Mouse (Mus musculus) hindbrain, embryonic 12.5 days (tissue): ENCODE results near the gene Shkbp1. TPM values are rescaled to one million over a fixed set of nuclear protein-coding genes. Genes with fewer than 3 reads are reported as not detected.
A peak's percentile ranks its signal among the peaks of the same experiment; 100 is the strongest.

Source experiments
- ATAC-seq: fragments of 200-750 bp; cut with Nextera tagmentation; 2 replicates; pipeline ENCODE4 v1.8.0; 2017; ENCODE audit warnings: moderate TSS enrichment; ENCODE audit not compliant: low FRiP score
- H3K27ac ChIP-seq: fragments of 300-500 bp; sonication (generic); 2 replicates; pipeline ENCODE4 v1.5.1; 2016; ENCODE audit warnings: mild to moderate bottlenecking
- H3K27me3 ChIP-seq: fragments of 300-500 bp; sonication (generic); 2 replicates; pipeline ENCODE4 v1.6.1; 2016; ENCODE audit warnings: mild to moderate bottlenecking
- H3K36me3 ChIP-seq: fragments of 300-500 bp; sonication (generic); 2 replicates; pipeline ENCODE4 v1.6.1; 2016; ENCODE audit warnings: mild to moderate bottlenecking
- H3K4me1 ChIP-seq: fragments of 300-500 bp; sonication (generic); 2 replicates; pipeline ENCODE4 v1.6.1; 2016
- H3K4me2 ChIP-seq: fragments of 300-500 bp; sonication (generic); replicated peaks from 2 replicates; pipeline ENCODE4 v1.6.1; 2016; ENCODE audit warnings: mild to moderate bottlenecking
- H3K4me3 ChIP-seq: fragments of 300-500 bp; sonication (generic); 2 replicates; pipeline ENCODE4 v1.5.1; 2016; ENCODE audit warnings: mild to moderate bottlenecking
- H3K9ac ChIP-seq: fragments of 300-500 bp; sonication (generic); 2 replicates; pipeline ENCODE4 v1.6.1; 2016; ENCODE audit warnings: mild to moderate bottlenecking, moderate library complexity
- H3K9me3 ChIP-seq: fragments of 300-500 bp; sonication (generic); replicated peaks from 2 replicates; pipeline ENCODE4 v1.6.1; 2016; ENCODE audit warnings: mild to moderate bottlenecking
- WGBS: fragments of 180-500 bp; shearing (Covaris S2); methylation state at CpG from one replicate; pipeline ENCODE4 v1.1.7; 2016; 5-methylcytosine and 5-hydroxymethylcytosine counted together
- polyA plus RNA-seq: library from polyadenylated mRNA; unstranded; fragments of >200 nt; fragmentation: Nextera tagmentation; extraction: Ambion mirVana; gene quantifications from 2 replicates; pipeline ENCODE4 v1.2.1, GENCODE M21; 2016

The Shkbp1 gene
- polyA plus RNA-seq: 72.4 and 76.2 TPM in 2 replicates

DNA sequence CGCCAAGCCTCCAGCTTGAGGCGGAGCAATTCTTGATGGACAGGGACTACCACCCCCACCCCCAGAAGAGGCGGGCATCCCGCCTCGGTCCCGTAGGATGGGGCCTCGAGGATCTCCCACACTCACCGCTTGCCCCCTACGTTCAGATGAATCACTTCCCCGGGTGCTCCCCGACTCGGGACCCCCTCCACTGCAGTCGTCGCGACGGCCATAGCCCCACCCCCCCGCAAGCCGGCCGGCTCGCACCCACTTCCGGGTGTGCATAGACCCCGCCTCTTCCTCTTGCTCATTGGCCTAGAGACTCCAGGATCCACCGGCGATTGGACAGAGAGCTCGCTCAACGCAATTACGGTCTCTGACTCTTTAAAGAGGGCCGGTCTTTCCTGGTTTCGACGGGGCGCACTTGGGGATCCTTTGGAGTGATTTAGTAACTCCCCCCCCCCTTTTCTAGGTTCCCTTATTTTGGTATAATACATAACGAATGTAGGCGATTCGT is at the start of gene Shkbp1:
TSS of gene Shkbp1 (minus strand) at position 275 of the 496 bp plus-strand sequence.
- ATAC-seq: peak; percentile 95
- under 1% methylated on average over 34 of the region's 34 CpGs for WGBS
- H3K4me1 ChIP-seq: peaks cover 15% of the 10 kb centered on the region
- H3K9me3 ChIP-seq: no peaks in the 10 kb centered on the region; the same call in 1 of the 2 replicates
- H3K36me3 ChIP-seq: peaks cover 23% of the 10 kb centered on the region
- peak within 1 kb of the TSS; percentile 68 for H3K9ac ChIP-seq
- peak within 1 kb of the TSS; percentile 36; the same call in 1 of the 2 replicates for H3K27ac ChIP-seq
- peaks cover 27% of the 10 kb centered on the region for H3K27me3 ChIP-seq
- peak within 1 kb of the TSS; percentile 69 for H3K4me3 ChIP-seq
- peak within 1 kb of the TSS; percentile 68 for H3K4me2 ChIP-seq

DNA sequence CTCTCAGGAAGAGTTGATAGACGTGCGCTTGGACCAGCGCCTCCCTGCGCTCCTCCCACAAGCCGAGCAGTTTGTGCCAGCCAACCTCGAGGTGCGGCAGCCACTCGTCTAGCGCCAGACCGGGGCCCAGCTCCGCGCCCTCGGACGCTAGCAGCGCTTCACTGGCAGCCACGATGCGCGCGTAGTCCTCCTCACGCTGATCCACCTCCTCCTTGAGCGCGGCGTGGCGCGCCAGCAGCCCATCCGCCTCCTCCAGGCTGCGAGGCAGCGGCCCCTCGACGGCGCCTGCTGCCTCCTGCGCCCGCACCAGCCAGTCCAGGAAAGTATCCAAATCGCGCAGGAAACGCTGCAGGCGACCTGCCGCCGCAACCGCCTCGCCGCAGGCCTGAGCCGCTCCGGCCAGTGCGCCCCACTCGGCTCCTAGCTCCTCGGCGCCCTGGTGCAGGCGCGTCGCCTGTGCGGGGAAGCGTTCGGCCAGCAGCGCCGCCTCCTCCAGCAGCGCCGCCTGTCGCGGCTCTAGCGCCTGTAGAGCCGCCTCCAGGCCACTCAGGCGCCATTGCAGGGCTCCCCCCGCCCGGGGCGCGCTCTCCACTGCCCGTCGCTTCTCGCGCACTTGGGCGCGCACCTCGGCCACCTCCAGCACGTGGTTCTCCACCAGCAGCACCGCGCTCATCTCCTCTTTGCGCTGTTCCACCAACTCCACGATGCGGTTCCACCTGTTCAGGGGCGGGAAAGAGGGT is 48.6 kb upstream of the Shkbp1 start:
- peak overlapping the region; percentile 20 for H3K4me3 ChIP-seq
- no peak overlapping the region for H3K27ac ChIP-seq
- peaks cover 6% of the 10 kb centered on the region; the same call in 1 of the 2 replicates for H3K9me3 ChIP-seq
- H3K27me3 ChIP-seq: peaks cover 97% of the 10 kb centered on the region
- 7% methylated on average over 81 of the region's 81 CpGs for WGBS
- ATAC-seq: no peak
- peak overlapping the region; percentile 32; the same call in 1 of the 2 replicates for H3K4me2 ChIP-seq
- no peak overlapping the region for H3K9ac ChIP-seq
- H3K36me3 ChIP-seq: no peaks in the 10 kb centered on the region
- H3K4me1 ChIP-seq: peaks cover 18% of the 10 kb centered on the region

DNA sequence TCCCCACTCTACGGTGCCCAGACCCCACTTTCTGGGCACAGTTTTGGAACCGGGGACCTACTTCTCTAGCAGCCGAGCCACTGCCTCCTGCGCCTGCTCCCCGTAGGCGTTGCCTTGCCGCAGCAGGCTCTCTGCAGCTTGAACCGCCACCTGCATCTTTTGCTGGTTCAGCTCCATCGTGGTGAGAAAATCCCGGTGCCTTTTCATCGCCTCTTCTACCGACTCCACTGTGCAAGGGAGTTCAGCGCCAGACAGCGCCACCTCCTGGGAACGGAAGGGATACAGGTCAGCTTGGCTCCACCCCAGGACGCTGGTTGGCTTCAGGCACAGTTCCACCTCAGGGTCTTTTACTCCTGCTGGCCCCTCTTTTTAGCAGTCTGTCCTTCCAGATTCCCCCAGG is 46.9 kb upstream of the Shkbp1 start:
- peaks cover 95% of the 10 kb centered on the region for H3K27me3 ChIP-seq
- H3K9me3 ChIP-seq: peaks cover 6% of the 10 kb centered on the region; the same call in 1 of the 2 replicates
- no peak overlapping the region for H3K4me3 ChIP-seq
- H3K9ac ChIP-seq: no peak overlapping the region
- H3K27ac ChIP-seq: no peak overlapping the region
- H3K36me3 ChIP-seq: no peaks in the 10 kb centered on the region
- peaks cover 5% of the 10 kb centered on the region for H3K4me1 ChIP-seq
- no peak for ATAC-seq
- 9% methylated on average over 16 of the region's 16 CpGs for WGBS
- H3K4me2 ChIP-seq: no peak overlapping the region

DNA sequence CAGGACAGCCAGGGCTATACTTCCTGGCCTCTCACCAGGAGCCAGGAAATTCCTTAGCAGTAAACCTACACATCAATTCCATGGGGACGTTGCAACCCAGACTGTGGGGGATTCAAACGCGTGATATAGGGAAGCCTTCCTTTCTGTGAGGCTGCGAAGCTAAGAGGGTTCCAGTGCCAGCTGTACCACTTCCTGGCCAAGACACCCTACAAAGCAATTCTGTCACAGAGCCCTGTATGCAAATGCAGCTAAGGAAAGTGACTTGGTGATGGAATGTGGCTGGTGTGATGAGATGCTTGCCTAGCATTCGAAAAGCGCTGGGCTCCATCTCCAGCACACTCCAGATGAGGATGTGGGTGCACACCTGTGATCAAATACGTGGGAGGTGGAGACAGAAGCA is 44.7 kb upstream of the Shkbp1 start:
- Histone ChIP-seq H3K27me3 (peaks cover 93% of the 10 kb centered on the region), H3K4me1 (peaks cover 13% of the 10 kb centered on the region), H3K27ac (no peak overlapping the region), H3K4me3 (no peak overlapping the region), H3K9me3 (peaks cover 6% of the 10 kb centered on the region; the same call in 1 of the 2 replicates), H3K36me3 (no peaks in the 10 kb centered on the region), H3K9ac (no peak overlapping the region), H3K4me2 (no peak overlapping the region)
- no peak for ATAC-seq
- 75% methylated on average over 7 of the region's 7 CpGs for WGBS

DNA sequence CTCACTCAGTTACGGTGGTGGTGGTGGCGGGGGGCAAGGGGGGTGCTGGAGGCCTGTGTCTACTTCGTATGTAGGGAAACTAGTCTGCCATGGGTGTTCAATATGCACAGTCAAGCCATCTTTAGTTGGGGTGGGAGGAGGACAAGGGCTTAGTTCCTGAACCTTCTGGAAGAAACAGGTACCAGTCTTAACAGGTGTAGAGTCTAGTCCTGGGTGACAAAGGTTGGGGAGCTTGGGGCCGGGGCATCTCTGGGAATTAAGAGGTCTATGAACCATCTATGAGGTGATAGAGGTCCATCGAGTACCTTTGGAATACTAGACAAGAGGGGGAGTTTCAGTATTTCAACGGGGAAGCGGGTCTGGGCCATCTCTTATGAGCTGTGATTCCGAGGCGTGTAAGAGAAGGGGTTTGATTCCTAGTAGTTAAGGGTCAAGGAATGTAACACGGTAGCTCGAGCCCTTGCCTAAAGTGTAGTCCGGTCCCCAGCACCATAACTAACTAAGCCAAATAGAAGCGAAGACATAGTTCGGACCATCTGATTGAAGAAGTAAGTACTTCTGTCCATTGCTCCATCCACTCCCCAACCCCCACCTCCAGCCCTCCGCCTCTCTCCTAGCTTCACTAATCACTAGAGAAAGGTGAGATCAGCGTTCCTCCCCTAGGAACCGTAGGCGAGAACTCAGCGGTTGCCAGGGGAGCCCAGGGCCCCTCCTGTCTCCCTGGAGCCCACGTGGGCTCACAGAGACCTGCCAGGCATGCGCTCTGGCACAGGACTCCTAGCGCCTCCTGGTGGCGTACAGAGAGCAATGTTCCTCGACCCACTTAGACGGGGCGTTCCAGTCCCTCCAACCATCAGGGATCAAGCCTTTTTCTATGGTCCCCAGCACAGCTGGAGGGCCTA is 41.5 kb upstream of the Shkbp1 start:
- Histone ChIP-seq H3K9ac (no peak overlapping the region), H3K27ac (no peak overlapping the region), H3K27me3 (peaks cover 91% of the 10 kb centered on the region), H3K9me3 (no peaks in the 10 kb centered on the region), H3K4me3 (no peak overlapping the region), H3K36me3 (no peaks in the 10 kb centered on the region), H3K4me1 (peaks cover 8% of the 10 kb centered on the region), H3K4me2 (peak overlapping the region; percentile 89; the same call in 1 of the 2 replicates)
- WGBS: 21% methylated on average over 26 of the region's 26 CpGs
- ATAC-seq: no peak

DNA sequence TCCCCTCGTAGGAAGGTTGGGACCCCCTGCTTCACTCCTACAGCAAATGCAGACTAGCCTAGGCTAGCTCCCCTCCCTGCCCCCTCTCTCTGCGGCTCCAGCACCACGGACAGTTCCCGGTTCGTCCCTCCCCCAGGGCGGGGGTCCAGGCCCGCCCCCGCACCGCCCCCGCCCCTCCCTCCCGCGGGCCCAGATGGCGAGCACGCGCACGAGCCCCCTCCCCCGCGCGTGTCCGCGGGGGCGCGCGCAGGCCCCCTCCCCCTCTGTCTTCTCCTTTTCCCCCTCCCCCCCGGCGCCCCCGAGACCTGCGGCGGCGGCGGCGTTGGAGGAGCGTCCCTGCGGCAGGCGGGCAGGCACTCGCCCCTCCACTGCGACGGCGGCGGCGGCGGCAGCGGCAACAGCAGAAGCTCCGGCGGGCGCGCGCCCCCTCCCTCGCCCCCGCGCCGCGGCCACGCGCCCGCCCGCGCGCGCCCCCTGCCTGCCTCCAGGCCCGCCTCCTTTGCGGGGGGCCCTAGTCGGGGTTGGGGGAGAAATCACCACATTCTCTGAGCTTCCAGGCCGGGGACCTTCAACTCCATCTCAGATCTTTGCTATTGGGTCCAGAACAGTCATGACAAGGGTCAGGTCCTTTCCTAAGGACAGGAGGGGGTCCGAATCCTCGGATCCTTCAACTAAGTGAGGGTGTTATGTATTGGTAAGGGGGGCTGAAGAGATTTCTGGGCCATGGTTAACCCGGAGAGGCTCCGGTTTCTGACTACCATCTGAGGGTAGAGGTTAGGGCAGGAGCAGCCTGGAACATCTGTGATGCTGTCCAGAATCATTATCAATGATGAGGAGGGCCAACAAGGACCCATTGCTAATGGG is 40.6 kb upstream of the Shkbp1 start:
- 5% methylated on average over 39 of the region's 68 CpGs for WGBS
- H3K4me1 ChIP-seq: peaks cover 8% of the 10 kb centered on the region
- H3K4me3 ChIP-seq: peak overlapping the region; percentile 54
- peak overlapping the region; percentile 89 for H3K4me2 ChIP-seq
- peaks cover 91% of the 10 kb centered on the region for H3K27me3 ChIP-seq
- H3K36me3 ChIP-seq: no peaks in the 10 kb centered on the region
- no peaks in the 10 kb centered on the region for H3K9me3 ChIP-seq
- no peak overlapping the region for H3K27ac ChIP-seq
- peak overlapping the region; percentile 68 for H3K9ac ChIP-seq
- peak; percentile 56; the same call in 1 of the 2 replicates for ATAC-seq

DNA sequence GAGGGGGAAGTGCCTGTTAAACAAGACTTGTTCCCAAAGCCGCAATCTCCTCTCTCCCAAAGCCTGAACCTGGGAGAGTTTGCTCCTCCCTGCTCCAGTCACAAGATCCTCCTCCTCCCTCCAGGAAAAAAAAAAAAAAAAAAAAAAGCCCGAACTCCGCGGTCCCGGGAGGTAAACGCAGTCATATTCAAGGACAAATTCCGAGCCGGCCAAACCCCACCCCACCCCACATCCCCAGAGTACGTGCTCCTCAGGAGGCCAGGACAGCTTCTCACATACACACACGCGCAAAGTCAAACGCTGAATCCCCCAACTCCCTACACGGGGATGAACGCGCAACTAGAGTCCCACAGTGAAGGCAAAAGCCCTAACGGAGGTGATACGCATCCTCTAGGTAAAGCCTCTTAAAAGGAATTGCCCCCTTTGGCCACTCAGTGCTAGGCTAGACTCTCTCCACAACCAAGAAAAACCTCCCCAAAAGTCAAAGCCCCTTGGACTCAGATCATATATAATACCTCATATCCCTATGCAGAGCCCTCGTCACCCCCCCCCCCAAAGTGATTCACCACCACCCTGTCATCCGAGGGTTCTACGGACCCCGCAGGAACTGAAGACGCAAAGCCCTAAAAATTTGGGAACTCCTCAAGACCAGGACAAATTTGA is 39.8 kb upstream of the Shkbp1 start:
- Histone ChIP-seq H3K36me3 (no peaks in the 10 kb centered on the region), H3K9me3 (no peaks in the 10 kb centered on the region), H3K27ac (no peak overlapping the region), H3K4me3 (peak overlapping the region; percentile 54), H3K9ac (no peak overlapping the region), H3K4me1 (peaks cover 8% of the 10 kb centered on the region), H3K4me2 (peak overlapping the region; percentile 89), H3K27me3 (peaks cover 91% of the 10 kb centered on the region)
- ATAC-seq: peak; percentile 49; the same call in 1 of the 2 replicates
- 2% methylated on average over 21 of the region's 22 CpGs for WGBS

DNA sequence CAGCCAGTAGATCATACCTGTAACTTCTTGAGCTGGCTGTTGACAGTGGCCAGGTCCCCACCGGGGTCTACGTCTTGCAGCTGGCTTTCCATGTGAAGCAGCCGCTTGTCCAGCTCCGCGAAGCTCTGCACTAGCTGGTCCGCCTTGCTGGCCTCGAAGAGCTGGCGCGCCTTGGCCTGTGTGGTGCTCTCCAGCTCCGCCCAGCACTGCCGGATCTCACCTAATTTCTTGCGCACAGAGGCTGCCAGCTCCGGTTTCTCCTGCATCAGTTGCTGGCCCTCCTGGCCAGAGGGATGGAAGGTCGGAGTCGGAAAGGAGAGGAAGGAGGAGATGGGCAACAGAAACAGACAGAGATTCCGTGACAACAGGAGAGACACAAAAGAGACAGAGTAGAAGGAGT is 35.6 kb upstream of the Shkbp1 start:
- WGBS: 36% methylated on average over 16 of the region's 16 CpGs
- peaks cover 61% of the 10 kb centered on the region for H3K27me3 ChIP-seq
- peaks cover 3% of the 10 kb centered on the region for H3K4me1 ChIP-seq

DNA sequence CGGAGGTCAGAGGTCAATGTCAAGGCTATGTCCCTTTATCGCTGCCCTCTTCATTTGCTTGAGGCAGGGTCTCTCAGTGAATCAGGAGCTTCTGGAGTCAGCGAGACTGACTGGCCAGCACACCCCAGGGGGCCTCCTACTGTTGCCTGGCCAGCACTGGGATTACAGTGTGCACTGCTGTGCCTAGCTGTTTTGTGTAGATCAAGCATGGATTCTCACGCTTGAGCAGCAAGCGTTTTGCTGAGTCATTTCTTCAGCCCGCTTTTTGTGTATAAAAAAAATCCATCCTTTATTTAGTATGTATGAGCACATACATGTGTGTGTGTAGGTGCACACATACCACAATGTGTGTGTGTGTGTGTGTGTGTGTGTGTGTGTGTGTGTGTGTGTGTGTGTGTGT is 33.4 kb upstream of the Shkbp1 start:
- no peaks in the 10 kb centered on the region for H3K4me1 ChIP-seq
- no peaks in the 10 kb centered on the region for H3K9me3 ChIP-seq
- no peak overlapping the region for H3K4me2 ChIP-seq
- no peak overlapping the region for H3K27ac ChIP-seq
- H3K4me3 ChIP-seq: no peak overlapping the region
- peaks cover 44% of the 10 kb centered on the region for H3K27me3 ChIP-seq
- no peaks in the 10 kb centered on the region for H3K36me3 ChIP-seq
- whole genome bisulfite sequencing: 75% methylated on average over 6 of the region's 6 CpGs
- no peak for ATAC-seq
- no peak overlapping the region for H3K9ac ChIP-seq

More for the DNA sequence above, 35.6 kb upstream of the Shkbp1 start:
- Histone ChIP-seq H3K27ac (no peak overlapping the region), H3K4me3 (no peak overlapping the region), H3K9ac (no peak overlapping the region), H3K4me2 (no peak overlapping the region), H3K9me3 (no peaks in the 10 kb centered on the region), H3K36me3 (no peaks in the 10 kb centered on the region)
- ATAC-seq: no peak

DNA sequence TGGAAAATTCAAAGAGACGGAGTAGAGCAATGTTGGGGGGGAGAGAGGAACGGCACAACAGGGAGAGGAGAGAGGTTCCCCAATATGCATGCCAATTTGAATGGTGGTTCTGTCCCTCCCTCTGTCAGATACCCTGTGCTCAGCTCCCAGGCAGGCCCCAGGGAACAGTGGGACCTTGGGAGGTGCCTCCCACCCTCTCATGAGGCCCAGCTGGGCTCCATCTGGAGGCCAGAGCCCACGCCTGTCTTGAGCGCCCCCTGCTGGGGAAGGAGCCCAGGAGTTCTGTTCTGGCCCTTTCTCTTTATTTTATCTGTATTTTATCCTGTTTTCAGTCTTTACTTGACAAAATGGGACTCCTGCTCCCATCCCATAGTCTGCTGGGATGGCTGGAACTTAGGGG is 28.9 kb upstream of the Shkbp1 start:
- Histone ChIP-seq H3K4me3 (no peak overlapping the region), H3K27me3 (peaks cover 18% of the 10 kb centered on the region), H3K36me3 (no peaks in the 10 kb centered on the region), H3K9ac (no peak overlapping the region), H3K27ac (no peak overlapping the region), H3K9me3 (no peaks in the 10 kb centered on the region), H3K4me1 (no peaks in the 10 kb centered on the region), H3K4me2 (no peak overlapping the region)
- ATAC-seq: no peak
- WGBS: 36% methylated on average over 4 of the region's 4 CpGs

DNA sequence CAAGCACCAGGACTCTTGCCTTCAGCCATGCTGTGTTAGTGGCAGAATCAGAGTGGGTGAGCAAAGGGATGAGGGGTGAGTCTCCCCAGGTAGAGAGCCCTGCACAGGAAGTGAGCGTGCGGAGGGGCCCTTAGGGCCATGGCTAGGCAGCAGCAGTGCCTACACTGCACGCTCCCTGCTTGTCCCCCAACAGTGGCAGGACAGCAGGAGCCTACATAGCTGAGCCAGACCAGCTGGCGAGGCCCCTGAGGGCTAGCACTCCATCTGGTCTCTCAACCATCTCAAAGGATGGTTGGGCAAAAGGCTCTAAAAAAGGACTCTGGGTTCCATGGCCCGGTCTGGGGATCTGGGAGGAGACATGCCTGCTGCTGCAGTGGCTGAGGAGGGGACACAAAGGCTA is 28.3 kb upstream of the Shkbp1 start:
- Histone ChIP-seq H3K9ac (no peak overlapping the region), H3K36me3 (no peaks in the 10 kb centered on the region), H3K4me2 (no peak overlapping the region), H3K4me1 (no peaks in the 10 kb centered on the region), H3K9me3 (no peaks in the 10 kb centered on the region), H3K27ac (no peak overlapping the region), H3K27me3 (peaks cover 24% of the 10 kb centered on the region), H3K4me3 (no peak overlapping the region)
- 73% methylated on average over 5 of the region's 5 CpGs for WGBS
- 0 out of 2 replicates have a peak, but pooled peaks have one; percentile 43 for ATAC-seq
